Mouse (Mus musculus) bone marrow macrophage, adult 2 months (primary cell): ENCODE results near the gene Nt5e.

Experiments
- CTCF ChIP-seq: IDR thresholded peaks from 2 replicates; pipeline ENCODE4 v1.5.1; 2012; ENCODE audit warnings: low read depth, mild to moderate bottlenecking, low read length, moderate library complexity
- POLR2A ChIP-seq: IDR thresholded peaks from 2 replicates; pipeline ENCODE4 v1.6.1; 2012; ENCODE audit warnings: mild to moderate bottlenecking, low read depth, low read length, borderline replicate concordance

- TF ChIP-seq CTCF (no peak), POLR2A (no peak)
These were observed 15.7 kb downstream of the Nt5e start for GRCm38 (mm10) chr9:88342701-88343100.
